Comparison of ENCODE assay signal across 7 mouse cellular contexts in genomic region chr12:13214345-13215278, GRCm38 (mm10). TPM values are rescaled to one million over a fixed set of nuclear protein-coding genes. Genes with fewer than 3 reads are reported as not detected.
DNase-seq lines count a peak whose midpoint lies in the region; ATAC-seq and TF ChIP-seq lines count a peak whose summit lies in the region.

No protein-coding gene starts in this region.

- peaks cover 3% of the 10 kb centered on the region for H3K4me1 ChIP-seq in intestine, postnatal 0 days (replicated peaks; ENCODE audit: control insufficient read depth, insufficient read depth, low read length)
- H3K4me1 ChIP-seq in midbrain, embryonic 13.5 days (replicated peaks) = peaks cover 5% of the 10 kb centered on the region

- 0 out of 2 replicates have a peak, but pooled peaks have one; percentile 20 for ATAC-seq in intestine, postnatal 0 days
- peak; percentile 94 for ATAC-seq in midbrain, embryonic 13.5 days

- TF ChIP-seq CTCF in intestine, postnatal 0 days (IDR thresholded peaks at IDR 0.05; ENCODE audit: low read depth) = peak; percentile 100

- no peaks in the 10 kb centered on the region for H3K27me3 ChIP-seq in intestine, postnatal 0 days (replicated peaks; ENCODE audit: control insufficient read depth, insufficient read depth, low read length)
- H3K27me3 ChIP-seq in midbrain, embryonic 13.5 days = no peaks in the 10 kb centered on the region

- H3K36me3 ChIP-seq in intestine, postnatal 0 days (ENCODE audit: control insufficient read depth, insufficient read depth) = peaks cover 14% of the 10 kb centered on the region; the same call in 1 of the 2 replicates
- peaks cover 28% of the 10 kb centered on the region for H3K36me3 ChIP-seq in midbrain, embryonic 13.5 days

- H3K4me3 ChIP-seq in intestine, postnatal 0 days (ENCODE audit: low read depth, low read length) = no peak overlapping the region
- H3K4me3 ChIP-seq in midbrain, embryonic 13.5 days (replicated peaks) = no peak overlapping the region

- no peaks in the 10 kb centered on the region for H3K9me3 ChIP-seq in intestine, postnatal 0 days (ENCODE audit: control insufficient read depth)
- no peaks in the 10 kb centered on the region for H3K9me3 ChIP-seq in midbrain, embryonic 13.5 days

- H3K4me2 ChIP-seq in intestine, postnatal 0 days (replicated peaks; ENCODE audit: low read depth) = no peak overlapping the region
- H3K4me2 ChIP-seq in midbrain, embryonic 13.5 days (replicated peaks) = no peak overlapping the region

- H3K27ac ChIP-seq in intestine, postnatal 0 days (ENCODE audit: low read depth, low read length) = no peak overlapping the region
- H3K27ac ChIP-seq in midbrain, embryonic 13.5 days = no peak overlapping the region

- intact Hi-C loops in left cerebral cortex, postnatal 4 days (cut with DNase I) = loop anchor here (5.0 to 10.0 kb wide), 4 partner anchors 592 to 1040 kb away; no protein-coding TSS in a partner anchor

- 49% methylated on average over 11 of the region's 11 CpGs for WGBS in intestine, postnatal 0 days
- WGBS in midbrain, embryonic 13.5 days = 34% methylated on average over 11 of the region's 11 CpGs

- peak; percentile 77 for DNase-seq in adrenal gland, adult 8-10 months
- DNase-seq in embryo, embryonic 11.5 days (ENCODE audit: low read depth, low spot score) = peak; percentile 84
- DNase-seq in gastrocnemius, postnatal 4 days (ENCODE audit: low spot score in 2 of 2) = peak; percentile 48 to 71
- peak; percentile 81 for DNase-seq in left cerebral cortex, postnatal 4 days
- peak; percentile 35 to 68 for DNase-seq in spleen, adult 18-20 months

- H3K9ac ChIP-seq in intestine, postnatal 0 days (ENCODE audit: low read depth, low read length) = no peak overlapping the region
- no peak overlapping the region for H3K9ac ChIP-seq in midbrain, embryonic 13.5 days (replicated peaks)

RNA-seq across cellular contexts. Expression of gene Ddx1, which starts 34.4 kb away (rescaled TPM):
- total RNA-seq in adrenal gland, adult 8-10 months (2022) = 10 to 100 TPM; 85.9 to 96.7 (median 88.0) TPM
- total RNA-seq in gastrocnemius, postnatal 4 days (2021) = 100 to 1,000 TPM; 106 to 109 TPM
- 47.3 and 50.2 TPM in 2 replicates for polyA plus RNA-seq in intestine, postnatal 0 days (2015; fragmentation: Nextera tagmentation; extraction: Ambion mirVana)
- total RNA-seq in left cerebral cortex, postnatal 4 days (2021) = 100 to 1,000 TPM; 127 to 137 TPM
- polyA plus RNA-seq in midbrain, embryonic 13.5 days (2015; fragmentation: Nextera tagmentation; extraction: Ambion mirVana) = 129 and 136 TPM in 2 replicates

RNA-seq across cellular contexts. Expression of gene Nbas, which starts 54.3 kb away (rescaled TPM):
- total RNA-seq in adrenal gland, adult 8-10 months (2022) = 10 to 100 TPM; 30.2 to 37.3 (median 34.0) TPM
- 10 to 100 TPM; 21.7 to 22.9 TPM for total RNA-seq in gastrocnemius, postnatal 4 days (2021)
- polyA plus RNA-seq in intestine, postnatal 0 days (2015; fragmentation: Nextera tagmentation; extraction: Ambion mirVana) = 13.9 TPM in 2 replicates
- 10 to 100 TPM; 33.9 to 37.2 TPM for total RNA-seq in left cerebral cortex, postnatal 4 days (2021)
- 14.5 and 14.9 TPM in 2 replicates for polyA plus RNA-seq in midbrain, embryonic 13.5 days (2015; fragmentation: Nextera tagmentation; extraction: Ambion mirVana)
